Mouse (Mus musculus) MEL (cell line): ENCODE data around the gene Dqx1.
A peak's percentile ranks its signal among the peaks of the same experiment; 100 is the strongest.

Experiments
- CTCF ChIP-seq, 3 experiments: IDR thresholded peaks in 2 of 3; conservative IDR thresholded peaks in 1 of 3; 2 replicates each; pipeline ENCODE4 v1.5.1; 2011 to 2012; ENCODE audit warnings: low read length in 3 of 3, low read depth in 2 of 3, mild to moderate bottlenecking in 2 of 3, improper control_type of control experiment in 1 of 3, inconsistent platforms in 1 of 3, mixed read lengths in 1 of 3, moderate library complexity in 1 of 3; ENCODE audit not compliant: control insufficient read depth in 1 of 3, insufficient read depth in 1 of 3, poor library complexity in 1 of 3, severe bottlenecking in 1 of 3
- E2F4 ChIP-seq: IDR thresholded peaks from 2 replicates; pipeline ENCODE4 v1.6.1; 2011; ENCODE audit warnings: low read depth, low read length, improper control_type of control experiment, borderline replicate concordance
- MAX ChIP-seq: IDR thresholded peaks from 2 replicates; pipeline ENCODE4 v1.6.1; 2011; ENCODE audit warnings: low read length, improper control_type of control experiment
- MAZ ChIP-seq: IDR thresholded peaks from 2 replicates; pipeline ENCODE4 v1.6.1; 2012; ENCODE audit warnings: low read depth, mild to moderate bottlenecking, inconsistent platforms, low read length, improper control_type of control experiment
- POLR2A ChIP-seq, 2 experiments: IDR thresholded peaks; 2 replicates each; pipeline ENCODE4 v1.6.1; 2011 to 2012; ENCODE audit warnings: low read length in 2 of 2, mild to moderate bottlenecking in 2 of 2, control low read depth in 1 of 2, improper control_type of control experiment in 1 of 2, low read depth in 1 of 2, moderate library complexity in 1 of 2; ENCODE audit not compliant: control insufficient read depth in 1 of 2, insufficient read depth in 1 of 2, poor library complexity in 1 of 2
- RAD21 ChIP-seq: IDR thresholded peaks from 2 replicates; pipeline ENCODE4 v1.6.1; 2011; ENCODE audit warnings: mild to moderate bottlenecking, low read depth, low read length, improper control_type of control experiment
- ZMIZ1 ChIP-seq: IDR thresholded peaks from 2 replicates; pipeline ENCODE4 v1.6.1; 2012; ENCODE audit warnings: low read depth, mild to moderate bottlenecking, inconsistent platforms, low read length, improper control_type of control experiment, moderate library complexity

DNA sequence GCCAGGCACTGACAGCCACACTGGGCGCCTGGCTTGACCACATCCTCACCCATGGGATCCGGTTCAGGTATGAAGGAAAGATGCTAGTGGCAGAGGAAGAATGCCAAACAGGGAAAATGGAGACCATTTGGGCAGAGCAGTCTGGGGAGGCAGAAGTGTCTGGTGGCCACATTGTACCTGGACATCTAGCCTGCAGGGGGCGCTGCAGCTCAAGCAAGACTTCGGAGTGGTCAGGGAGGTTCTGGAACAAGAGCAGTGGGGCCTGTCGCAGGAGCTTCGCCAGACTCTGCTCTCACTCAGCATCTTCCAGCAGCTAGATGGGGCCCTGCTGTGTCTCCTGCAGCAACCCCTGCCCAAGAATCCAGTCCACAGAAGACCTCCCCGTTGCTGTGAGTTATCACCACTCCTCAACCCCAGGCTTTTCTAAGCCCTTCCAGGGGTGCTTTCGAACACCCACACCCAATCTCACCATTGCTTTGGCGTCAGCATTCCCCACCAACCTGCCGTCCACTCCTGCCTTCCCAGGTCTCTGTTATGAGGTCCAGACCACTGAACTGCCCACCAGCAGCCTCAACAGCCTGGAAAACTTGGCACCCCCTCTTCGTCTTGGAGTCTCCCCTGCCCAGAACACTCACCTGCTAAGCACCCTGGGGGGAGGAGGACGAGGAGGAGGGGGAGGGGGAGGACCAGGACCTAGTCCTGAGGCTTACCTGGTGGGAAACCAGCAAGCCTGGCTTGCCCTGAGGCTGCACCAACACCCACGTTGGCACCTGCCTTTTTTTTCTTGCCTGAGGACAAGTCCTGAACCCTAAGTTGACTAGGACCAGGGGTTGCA is 50.1 kb downstream of the Dqx1 start:
- no peak; the same call in 1 of the 2 replicates for TF ChIP-seq MAZ
- TF ChIP-seq CTCF (IDR thresholded peaks at IDR 0.05 in 2 of 3, conservative IDR thresholded peaks at IDR 0.05 in 1 of 3; ENCODE audit: control insufficient read depth in 1 of 3, insufficient read depth in 1 of 3, low read depth in 2 of 3, low read length in 3 of 3, poor library complexity in 1 of 3, severe bottlenecking in 1 of 3) = peak; percentile 85 to 94 (median 93)
- TF ChIP-seq POLR2A (IDR thresholded peaks at IDR 0.05; ENCODE audit: control insufficient read depth in 1 of 2, insufficient read depth in 1 of 2, low read depth in 1 of 2, low read length in 2 of 2, poor library complexity in 1 of 2) = no peak
- no peak for TF ChIP-seq E2F4
- TF ChIP-seq MAX = 0 out of 2 replicates have a peak, but pooled peaks have one; percentile 14
- TF ChIP-seq RAD21 = peak; percentile 61
- no peak for TF ChIP-seq ZMIZ1
